Mouse (Mus musculus) liver, embryonic 14.5 days (tissue): ENCODE measurements around the gene Anpep.

Experiments used
- CTCF ChIP-seq: IDR thresholded peaks from 2 replicates; pipeline ENCODE4 v1.5.1; 2016; ENCODE audit warnings: antibody characterized with exemption, low read depth, control low read depth
- EP300 ChIP-seq: IDR thresholded peaks from 2 replicates; pipeline ENCODE4 v1.6.1; 2016; ENCODE audit warnings: antibody characterized with exemption, low read depth

DNA sequence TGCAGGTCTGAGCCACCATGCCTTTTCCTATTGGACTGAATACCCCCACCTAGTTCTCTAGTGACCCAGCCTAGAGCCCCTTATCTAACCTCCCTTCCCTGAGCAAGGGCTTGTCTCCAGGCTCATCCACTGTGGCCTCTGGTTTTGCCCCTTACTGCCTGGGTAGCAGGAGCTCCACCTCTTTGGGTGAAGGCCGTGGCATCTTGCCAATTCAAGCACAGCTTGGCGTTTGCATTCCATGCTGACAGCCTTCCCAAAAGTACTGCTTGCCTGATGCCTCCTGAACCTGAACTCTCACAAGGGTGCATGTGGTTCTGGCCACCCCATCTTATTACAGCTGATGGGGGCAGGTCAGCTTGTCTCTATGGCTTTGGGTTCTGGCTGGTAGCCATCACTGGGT is 57.0 kb downstream of the Anpep start:
- TF ChIP-seq EP300 = no peak
- TF ChIP-seq CTCF = no peak
